Mouse (Mus musculus) layer of hippocampus, adult 8-10 months (tissue): ENCODE data around the gene Irgm1. TPM values are rescaled to one million over a fixed set of nuclear protein-coding genes. Genes with fewer than 3 reads are reported as not detected.
A peak's percentile ranks its signal among the peaks of the same experiment; 100 is the strongest.
"Not testable (repeated sequence)": the region's sequence is repeated elsewhere in the genome, so short reads cannot be mapped to it uniquely, and the experiment has no call there.

Experiments used
- DNase-seq, 2 experiments: peaks; one replicate each; pipeline ENCODE4 v3.0.0; 2022; ENCODE audit warnings: low spot score in 2 of 2
- total RNA-seq, 4 experiments: library from RNA; stranded (reverse); gene quantifications; 2 replicates each; pipeline ENCODE4 v1.2.4; 2022

Gene Irgm1
- 10 to 100 TPM in 2 of 4 experiments, 1 to 10 TPM in 2; 6.8 to 25.6 (median 12.4) TPM for total RNA-seq

DNA sequence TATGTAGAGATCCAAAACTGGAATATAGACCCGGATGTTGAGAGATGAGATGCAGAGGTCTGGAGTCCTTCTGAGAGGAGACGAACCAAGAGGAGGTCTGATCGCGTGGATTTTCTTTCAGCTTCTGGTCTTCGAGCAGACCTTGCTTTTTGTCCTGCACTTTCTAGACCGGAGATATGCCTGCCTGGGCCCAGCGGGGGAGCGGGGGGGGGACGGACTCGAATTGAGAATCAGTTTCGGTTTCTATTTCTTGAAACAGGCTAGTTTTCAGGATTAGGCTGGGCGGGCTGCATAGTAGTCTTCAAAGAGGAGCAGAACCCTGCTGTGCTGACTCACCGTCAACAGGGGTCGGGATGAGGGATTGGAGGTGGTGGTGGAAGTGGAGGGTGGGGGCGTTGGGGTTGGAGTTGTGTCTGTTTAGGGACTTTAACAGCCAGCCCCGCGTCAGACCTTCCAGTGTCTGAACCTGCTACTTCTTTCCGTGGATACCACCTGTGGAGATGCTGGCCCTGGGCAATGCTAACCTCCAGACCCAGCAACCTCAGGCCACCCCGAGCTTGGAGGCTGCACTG, at the start of gene Irgm1:
Irgm1 (minus strand) TSS at position 483 of the 572 bp plus-strand sequence.
- DNase-seq, result peak in 1 of 2 experiments; percentile 16

DNA sequence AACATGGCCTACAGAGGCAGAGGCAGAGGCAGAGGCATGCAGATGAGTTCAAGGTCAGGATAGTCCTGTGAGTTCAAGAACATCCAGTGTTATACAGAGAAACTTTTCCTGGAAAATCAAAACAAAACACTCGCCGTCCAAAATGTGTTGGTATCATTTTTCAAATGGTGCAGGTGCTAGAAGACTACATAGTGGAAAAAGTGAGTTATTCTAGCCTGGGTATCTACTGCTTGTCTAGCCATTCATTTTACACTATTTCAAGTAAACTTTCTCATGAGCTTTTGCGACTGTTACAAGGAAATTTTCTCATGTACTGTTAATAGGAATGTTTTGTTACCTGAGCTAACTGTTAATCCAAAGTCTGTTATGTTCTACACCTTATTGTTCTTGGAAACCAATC, 46.9 kb upstream of the Irgm1 start:
- DNase-seq, result no peak

DNA sequence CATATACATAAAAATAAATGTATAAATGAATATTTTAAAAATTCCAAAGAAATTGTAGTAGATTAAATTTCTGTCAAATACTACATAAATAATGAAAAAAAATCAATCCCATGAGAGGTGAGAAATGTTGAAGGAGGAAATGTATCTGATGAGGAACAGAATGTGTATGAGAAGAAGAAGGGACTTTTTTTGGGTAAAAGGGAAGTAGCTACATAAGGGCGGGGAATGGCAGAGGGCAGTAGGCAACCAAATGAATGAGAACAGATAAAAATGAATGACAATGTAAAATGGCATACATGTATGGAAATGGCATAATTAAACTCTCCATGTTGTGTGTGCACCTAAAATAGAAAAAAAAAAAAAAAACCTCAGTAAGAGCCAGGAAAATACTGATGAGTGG, 42.1 kb upstream of the Irgm1 start:
- no peak for DNase-seq

DNA sequence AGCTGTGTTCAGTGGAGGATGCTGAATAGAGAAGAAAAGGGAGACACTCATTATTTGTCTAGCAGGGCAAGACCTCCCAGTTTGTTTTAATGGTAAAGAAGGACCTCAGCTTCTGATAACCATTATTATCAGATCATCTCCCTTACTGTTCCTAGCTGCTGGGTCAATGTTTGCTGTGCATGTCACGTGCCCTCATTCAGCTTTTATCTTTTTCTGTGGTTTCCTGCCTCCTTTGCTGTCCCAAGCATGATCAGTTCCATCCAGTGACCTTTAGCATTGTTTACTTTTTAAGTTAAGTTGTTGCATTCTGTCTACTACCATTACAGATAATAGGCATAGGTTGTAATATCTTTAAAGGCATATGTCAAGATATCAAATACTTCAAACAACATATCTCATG, 37.0 kb upstream of the Irgm1 start:
- DNase-seq, result no peak

DNA sequence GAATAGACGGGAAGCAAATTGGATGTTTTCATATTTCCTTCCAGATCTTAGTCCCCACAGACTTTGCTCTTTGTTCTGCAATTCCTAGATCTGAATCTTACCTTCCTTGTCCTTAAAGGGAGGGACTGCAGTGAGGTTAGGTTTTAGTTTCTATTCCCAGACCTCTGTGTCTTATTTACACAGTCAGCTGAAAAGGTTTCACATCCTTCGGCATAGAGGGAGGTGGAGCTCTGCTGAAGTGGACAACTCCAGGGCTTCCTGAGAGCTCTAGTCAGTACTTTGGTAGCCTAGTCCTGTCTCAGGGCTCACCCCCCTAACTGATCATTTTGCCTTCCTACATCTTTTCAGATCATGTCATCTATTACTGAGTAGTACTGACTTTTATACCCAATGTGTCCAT, 30.5 kb upstream of the Irgm1 start, which contains the start of gene Gm5431:
Gm5431 (minus strand) TSS at position 194 of the 400 bp plus-strand sequence.
- DNase-seq, result no peak

DNA sequence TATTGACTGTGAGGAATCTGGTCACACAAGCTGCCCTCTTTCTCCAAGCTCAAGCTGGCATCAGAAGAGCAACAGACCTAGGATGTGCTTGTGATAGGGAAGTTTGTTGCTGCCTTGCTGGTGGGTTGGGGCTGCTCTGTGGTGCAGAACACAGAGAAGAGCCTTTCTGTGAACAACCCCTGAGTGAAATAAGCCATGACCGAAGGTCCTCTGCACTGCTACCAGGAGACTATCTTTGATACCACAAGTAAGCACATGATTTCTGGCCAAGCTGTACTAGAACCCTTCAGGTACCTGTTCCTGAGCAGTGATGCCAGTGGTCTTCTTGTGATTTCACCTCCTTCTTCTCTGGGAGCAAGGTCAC, 30.1 kb upstream of the Irgm1 start:
- DNase-seq, result not testable (repeated sequence)

DNA sequence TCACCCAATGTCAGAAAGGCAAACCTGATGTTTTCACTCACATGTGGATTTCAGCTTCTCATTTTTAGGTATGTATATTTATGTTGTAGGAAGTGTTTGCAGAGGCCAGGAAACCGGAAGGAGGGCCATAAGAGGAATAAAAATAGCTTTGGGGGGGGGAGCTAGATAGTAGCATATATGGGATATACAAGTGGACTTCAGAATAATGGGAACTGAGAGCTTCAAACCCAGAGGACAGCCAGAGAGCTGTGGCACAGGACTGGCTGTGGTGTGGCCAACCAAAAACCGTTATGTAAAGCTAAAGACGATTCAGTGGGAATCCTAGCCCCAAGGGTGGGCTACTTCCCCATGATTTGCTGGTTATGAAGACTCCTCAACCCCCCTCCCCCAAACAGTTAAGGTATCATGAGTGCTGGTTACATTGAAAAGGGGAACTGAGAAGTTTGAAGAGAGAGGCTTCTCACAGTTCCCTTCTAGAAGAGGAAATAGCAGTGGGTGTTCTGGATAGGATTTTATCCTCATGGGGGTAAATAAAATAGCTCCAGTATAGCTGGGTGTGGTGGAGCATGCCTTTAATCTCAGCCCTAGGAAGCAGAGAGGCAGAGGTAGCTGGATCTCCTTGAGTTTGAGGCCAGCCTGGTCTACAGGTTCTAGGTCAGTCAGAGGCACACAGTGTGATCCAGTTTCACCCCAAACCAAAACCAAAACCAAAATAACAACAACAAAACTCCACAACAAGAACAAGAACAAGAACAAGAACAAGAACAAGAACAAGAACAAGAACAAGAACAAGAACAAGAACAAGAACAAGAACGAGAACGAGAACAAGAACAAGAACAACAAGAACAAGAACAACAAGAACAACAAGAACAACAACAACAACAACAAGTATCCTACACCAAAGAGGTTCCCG, 29.4 kb upstream of the Irgm1 start:
- DNase-seq, result not testable (repeated sequence)

DNA sequence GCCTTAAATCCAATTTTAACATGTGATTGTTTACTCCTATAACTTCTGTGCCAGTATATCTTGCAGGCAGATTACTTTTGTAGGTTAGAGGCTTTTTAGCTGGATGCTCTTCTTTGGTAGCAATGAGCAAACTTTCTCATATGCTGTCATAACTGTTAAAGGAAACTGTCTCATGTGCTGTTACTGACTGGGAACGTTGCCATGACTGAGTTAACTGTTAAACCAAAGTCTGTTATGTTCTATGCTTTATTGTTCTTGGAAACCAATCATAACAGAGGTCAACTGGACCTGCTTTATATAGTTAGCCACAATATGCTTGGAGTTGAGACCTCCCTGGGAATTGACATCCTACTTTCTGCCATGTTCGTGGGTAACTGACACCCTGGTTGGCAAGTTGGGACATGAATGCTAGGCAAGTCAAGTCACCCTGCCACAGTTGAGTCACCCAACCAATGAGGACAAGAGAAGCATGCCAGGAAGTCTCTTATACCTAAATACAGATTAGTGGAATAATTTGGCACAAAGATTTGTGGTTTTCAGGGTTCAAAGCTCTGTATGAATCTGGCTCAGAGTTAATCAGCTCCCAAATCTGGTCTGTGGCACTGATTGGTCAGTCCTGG, 27.4 kb upstream of the Irgm1 start:
- no peak for DNase-seq

DNA sequence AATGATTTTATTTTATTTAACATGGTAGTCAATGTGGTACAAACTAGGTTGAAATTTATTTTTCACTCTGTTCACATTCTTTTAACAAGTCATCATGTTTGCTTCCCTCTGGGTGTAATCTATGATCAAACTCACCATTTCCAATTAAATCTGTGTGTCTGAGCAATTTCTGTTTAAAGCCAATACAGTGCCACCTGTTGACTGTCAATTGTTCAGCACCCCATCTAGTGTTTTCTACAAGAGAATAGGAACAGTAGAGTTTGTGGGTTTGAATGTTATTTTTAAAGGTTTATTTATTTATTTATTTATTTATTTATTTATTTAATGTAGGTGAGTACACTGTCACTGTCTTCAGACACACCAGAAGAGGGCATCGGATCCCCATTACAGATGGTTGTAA, 5.2 kb upstream of the Irgm1 start:
- DNase-seq, result no peak

DNA sequence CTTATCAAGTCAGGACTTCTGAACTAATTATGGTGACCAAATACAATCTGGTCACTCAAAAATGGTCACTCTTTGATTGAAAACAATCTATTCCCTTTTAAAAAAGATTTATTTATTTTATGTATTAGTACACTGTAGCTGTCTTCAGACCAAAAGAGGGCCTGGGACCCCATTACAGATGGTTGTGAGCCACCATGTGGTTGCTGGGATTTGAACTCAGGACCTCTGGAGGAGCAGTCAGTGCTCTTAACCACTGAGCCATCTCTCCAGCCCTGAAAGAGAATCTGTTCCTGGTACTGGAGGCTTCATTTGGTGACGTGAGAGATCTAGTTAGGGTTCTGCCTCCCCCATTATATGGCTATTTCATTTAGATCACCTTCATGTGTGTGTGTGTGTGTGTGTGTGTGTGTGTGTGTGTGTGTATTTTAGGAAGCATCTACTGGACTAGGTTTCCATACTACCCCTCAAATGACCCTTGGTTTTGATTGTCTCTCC, 3.9 kb upstream of the Irgm1 start:
- not testable (repeated sequence) for DNase-seq

DNA sequence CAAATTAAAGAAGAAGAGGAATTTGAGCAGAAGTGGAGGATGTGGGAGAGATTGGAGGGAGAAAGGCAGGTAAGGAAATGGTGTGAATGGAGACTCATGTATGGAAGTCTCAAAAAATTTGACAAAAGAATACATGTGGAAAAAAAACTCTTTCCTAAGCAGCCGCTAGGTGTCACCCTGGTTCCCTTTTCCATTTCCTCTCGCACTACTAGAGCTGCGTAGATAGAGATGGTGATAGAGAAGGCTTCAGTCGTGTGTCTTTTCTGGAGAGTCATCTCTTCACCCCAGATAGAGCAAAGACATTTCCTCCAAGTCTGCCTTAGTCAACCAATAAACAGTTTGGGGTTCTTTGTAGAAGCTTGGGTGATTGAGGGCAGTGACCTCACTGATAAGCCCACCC, 3.0 kb upstream of the Irgm1 start:
- peak in 1 of 2 experiments; percentile 50 for DNase-seq

DNA sequence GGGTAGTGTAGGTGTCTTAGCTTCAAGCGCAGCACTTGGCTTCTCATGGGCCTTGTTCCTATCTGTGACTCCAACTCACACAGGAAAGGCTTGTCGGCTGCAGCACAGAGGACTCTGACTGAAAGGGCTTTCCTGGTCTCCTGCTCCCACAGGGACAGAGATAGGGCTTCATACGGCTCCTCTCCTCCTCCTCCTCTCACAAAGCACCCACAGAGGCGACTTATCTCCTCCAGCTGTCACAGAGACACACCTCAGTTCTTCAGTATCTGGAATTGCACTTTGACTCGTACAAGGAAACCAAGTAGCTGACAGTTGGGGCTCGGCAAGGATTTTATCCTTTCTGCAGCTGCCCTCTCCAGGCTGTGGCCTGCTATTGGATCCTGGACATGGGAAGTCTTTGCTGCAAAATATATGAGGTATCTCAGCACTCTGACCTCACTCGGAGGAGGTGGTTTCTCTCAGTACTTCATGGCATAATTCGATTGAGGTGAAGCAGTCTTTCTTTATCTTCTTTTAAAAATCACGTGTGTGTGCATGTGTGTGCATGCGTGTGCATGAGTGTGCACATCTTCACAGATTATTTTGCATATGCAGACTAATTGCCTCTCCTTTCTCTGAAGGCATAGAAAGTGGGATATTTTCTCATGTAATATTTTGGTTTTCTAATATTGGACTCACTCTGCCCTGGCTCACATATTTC, 2.3 kb upstream of the Irgm1 start:
- no peak for DNase-seq

DNA sequence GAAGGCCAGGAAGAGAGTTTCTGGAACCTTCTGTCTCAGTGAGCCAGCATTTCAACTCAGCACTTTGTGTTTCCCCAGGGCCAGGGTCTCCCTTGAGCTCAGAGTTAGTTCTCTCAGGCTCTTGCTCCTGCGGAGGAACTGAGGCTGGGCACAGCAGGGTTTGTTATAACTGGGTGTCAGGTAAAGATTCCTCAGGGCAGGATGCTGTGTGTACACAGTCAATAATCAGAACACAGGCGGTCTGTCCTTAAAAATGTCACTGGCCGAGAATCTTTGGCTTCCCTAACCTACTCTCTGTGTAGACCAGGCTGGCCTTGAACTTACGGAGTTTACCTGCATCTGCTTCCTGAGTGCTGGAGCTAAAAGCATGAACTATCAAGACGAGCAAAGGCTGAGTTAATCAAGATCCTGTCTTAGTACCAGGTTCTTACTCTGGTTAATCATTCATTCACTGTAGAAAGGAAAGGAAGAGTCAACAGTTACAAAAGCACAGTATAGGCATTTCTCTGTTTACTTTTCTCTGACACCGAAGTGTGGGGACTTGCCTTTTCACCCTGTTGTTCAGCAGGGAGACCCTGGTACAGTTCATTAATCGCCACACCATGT, 1.3 kb upstream of the Irgm1 start:
- no peak for DNase-seq

DNA sequence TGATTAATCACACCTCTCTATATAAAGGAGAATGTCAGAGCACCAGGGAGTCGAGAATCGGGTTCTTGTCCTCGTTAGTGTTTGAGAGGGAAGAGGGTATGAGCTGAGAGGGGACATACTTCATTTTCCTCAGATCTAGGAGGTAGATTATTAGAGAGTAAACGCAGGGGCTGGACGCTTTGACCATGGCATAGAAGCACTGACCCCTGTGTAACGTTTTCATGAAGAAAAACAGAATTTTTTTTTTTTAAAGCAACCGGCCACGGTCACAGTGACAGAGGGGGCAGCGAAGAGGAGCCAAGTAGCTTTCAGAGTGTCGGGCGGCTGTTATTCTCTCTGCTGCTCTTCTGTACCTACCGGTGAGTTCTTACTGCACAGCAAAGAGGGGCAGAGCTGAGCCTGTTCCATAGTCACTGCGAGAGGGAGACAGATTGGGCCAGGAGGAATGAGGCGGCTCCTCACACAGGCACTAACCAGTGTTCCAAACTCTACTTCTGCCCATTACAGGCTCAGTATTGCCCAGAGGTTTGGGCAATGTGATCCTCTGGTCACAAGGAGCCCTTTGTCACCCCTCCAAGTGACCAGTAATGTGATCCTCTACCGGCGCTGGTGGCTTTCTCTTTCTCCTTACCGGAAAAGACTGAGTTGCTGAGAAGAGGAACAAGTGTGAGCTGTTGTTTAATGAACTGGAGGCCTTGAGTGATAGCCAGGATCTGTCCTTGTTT, 496 bp upstream of the Irgm1 start:
- peak; percentile 33 to 39 for DNase-seq

DNA sequence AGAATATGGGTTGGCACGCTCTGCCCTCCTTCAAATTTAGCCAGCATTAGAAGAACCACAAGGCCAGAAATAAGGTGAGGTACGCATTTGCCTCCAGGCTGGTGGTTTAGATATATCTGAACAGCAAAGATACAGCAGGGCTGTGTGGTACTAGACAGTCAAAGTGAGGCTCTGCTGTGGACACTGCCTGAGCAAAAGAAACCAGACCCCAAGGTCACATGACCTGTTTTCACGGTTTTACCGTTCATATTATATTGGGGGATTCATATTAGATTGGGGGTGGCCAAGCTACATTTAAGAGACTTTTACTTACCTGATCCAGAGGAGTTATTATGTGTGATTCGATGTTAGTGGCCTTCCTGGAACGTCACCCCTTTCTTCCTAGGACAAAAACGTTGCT, 702 bp downstream of the Irgm1 start:
- no peak for DNase-seq

DNA sequence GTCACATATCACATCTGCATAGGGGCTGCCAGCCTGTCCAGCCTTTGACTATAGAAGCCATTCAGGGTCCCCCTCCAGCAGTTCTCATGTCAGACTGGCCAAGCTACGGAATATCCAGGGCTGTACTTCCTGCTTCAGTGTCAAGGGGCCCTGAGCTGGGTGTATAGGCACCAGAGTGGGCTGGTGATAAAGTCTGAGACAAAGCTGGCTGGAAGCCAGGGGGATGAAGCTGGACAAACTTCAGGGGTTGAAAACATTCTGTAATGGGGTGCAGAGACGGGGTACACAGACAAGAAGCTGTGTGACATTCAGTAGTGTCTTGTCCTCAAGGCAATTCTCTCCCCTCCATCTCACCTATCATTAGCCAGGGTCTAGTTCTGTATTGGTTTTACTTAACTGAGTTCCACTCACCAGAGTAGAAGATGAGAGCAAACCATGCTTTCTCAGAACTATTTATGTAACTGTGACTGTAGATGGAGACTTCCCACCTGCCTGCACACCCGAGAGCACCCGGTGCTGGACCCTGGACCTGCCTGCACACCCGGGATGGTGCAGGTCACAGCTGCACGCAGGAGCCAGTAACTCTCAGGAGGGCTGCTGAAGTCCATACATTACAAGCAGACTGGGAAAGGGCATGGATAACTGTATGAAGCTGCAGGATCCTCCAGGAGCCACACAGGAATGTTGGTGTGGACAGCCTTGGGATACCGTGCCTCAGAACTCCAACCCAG, 1.9 kb downstream of the Irgm1 start:
- DNase-seq, result no peak

DNA sequence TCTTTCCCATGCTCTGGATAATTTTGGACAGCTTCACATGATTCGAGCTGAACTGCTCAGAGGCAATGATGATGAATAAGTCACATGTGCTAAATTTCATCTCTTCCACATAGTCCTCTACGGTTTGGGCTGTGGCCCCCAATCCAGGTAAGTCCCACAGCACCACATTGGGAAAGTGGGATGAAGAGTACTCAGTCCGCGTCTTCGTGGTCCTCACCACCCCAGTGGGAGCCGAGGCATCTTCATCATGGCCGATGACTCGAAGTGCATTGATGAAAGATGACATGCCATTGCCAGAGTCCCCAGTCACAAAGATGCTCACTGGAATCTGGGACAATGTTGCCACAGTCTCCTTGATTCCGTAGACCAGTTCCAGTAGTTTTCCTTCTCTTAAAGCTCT, 5.0 kb downstream of the Irgm1 start:
- DNase-seq, result no peak

DNA sequence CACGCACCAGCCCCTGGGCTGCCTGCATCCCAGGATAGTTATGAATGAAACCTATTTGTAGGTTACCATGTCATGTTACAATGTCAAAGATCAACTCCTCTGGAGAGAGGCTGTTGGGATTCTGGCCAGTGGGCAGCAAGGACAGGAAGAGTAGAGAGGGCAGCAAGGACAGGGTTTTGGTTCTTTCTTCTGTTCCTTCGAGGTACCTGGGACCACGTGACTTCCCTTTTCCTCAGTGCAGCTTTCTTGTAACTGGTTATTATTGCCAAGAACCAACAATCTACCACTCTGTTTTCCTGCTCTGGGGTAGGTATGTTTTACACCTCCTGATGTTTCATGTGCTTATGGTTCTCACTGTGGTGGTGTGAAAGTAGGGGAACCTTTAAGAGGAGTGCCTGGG, 7.7 kb downstream of the Irgm1 start:
- no peak for DNase-seq

DNA sequence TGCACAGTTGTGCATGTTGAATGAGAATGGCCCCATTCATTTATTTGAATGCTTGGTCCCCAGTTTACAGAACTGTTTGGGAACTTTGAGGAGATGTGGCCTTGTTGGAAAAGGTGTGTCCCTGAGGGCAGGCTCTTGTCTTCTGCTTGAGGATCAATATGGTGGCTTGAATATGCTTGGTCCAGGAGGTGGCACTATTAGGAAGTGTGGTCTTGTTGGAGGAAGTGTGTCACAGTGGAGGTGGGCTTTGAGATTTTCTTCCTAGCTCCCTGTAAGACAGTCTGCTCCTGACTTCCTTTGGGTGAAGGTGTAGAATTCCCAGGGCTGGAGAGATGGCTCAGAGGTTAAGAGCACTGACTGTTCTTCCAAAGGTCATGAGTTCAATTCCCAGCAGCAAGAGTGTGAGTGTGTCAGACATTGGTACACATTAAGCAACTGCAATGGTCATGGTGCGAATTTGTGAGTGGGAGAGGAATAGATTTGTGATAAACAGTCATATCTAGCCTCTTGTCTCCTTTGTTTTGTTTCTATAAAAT, 8.6 kb downstream of the Irgm1 start:
- DNase-seq, result no peak

DNA sequence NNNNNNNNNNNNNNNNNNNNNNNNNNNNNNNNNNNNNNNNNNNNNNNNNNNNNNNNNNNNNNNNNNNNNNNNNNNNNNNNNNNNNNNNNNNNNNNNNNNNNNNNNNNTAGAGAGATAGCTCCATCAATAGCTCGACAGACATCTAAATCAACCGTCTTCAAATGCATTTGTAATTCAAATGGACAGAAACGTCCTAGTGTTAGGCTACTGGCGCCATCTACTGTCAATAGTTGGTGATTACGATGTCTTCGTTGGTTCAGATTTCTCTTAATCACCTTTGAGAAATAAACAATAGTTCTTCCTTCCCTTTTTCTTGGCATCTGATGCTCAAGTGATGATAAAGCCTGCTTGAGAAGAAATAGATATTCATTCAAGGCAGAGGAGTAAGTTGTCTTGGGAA, 12.5 kb downstream of the Irgm1 start:
- peak in 1 of 2 experiments; percentile 63 for DNase-seq
